Mouse (Mus musculus) G1E (cell line): ENCODE measurements around the gene Pde2a.

Source experiments
- CTCF ChIP-seq: IDR thresholded peaks from 2 replicates; pipeline ENCODE4 v1.5.1; 2012; ENCODE audit warnings: low read depth, low read length, inconsistent platforms, mixed read lengths
- GATA1 ChIP-seq: IDR thresholded peaks from 2 replicates; pipeline ENCODE4 v1.6.1; 2012; ENCODE audit warnings: borderline replicate concordance, low read length, inconsistent platforms, mixed read lengths
- POLR2AphosphoS5 ChIP-seq: IDR thresholded peaks from 2 replicates; pipeline ENCODE4 v1.6.1; 2012; ENCODE audit warnings: low read depth, low read length, inconsistent platforms; ENCODE audit not compliant: insufficient replicate concordance
- TAL1 ChIP-seq: conservative IDR thresholded peaks from 2 replicates; pipeline ENCODE4 v1.6.1; 2012; ENCODE audit warnings: low read depth, low read length, inconsistent platforms, mixed read lengths

DNA sequence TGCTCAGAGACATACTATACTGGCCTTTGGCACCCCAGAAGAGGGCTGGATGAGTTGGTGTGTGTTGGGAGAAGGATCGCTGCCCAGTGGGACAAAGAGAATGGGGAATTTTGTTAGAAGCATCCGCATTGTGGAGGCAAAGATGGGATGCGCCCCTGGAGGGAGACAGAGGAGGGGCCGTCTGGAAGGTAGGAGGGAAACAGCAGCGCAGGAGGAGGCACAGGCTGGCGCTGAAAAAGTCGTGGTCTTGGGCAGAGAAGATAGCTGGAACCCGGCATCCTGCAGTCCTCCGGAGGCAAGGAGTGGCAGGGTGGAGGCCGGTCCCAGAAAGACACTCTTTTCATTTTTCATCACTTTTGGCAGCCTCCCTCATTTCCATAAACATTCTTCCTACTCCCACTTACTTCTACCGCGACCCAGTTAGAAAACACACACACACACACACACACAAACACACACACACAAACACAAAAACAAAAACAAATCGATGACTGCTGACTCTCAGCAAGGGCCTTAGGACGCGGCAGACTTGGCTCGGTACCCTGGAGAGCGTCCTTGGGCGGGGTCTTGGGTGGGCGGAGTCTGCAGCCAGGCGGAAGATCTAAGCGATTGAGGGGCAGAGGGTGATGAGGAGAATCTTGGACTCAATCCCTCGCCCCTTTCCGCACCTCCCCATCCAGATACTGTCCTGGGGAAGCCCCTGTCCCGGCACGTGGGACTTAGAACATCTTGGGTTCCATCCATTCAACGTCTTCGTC, 2.3 kb upstream of the Pde2a start:
- TF ChIP-seq CTCF (no peak), POLR2AphosphoS5 (no peak), TAL1 (no peak), GATA1 (no peak)
